Mouse (Mus musculus): ENCODE measurements around the gene Paqr4.
"Not testable (repeated sequence)": the region's sequence is repeated elsewhere in the genome, so short reads cannot be mapped to it uniquely, and the experiment has no call there.

Paqr4 gene

DNA sequence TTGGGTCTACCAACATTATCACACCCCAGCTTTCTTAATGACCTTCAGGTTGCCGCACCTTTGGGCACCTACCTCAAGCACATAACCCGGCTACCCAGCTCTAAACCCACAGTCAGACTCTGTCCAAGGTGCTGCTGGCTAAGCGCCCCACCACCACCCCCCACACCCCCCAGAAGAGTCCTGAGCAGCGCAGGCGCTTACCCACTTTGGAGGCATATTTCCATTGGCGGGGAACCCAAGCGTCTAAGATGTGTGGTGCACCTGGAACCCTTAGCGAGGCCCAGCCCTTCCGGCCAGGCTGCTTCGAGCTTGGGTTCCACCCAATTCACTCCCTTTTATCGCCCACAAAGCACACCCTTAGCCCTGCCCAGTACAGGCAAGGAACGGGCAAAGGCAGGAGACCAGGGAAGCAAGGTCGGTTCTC, at the start of gene Paqr4:
Gene Paqr4, minus strand, starts transcription at position 270 of the 424 bp plus-strand sequence.
- DNase-seq = no peak

DNA sequence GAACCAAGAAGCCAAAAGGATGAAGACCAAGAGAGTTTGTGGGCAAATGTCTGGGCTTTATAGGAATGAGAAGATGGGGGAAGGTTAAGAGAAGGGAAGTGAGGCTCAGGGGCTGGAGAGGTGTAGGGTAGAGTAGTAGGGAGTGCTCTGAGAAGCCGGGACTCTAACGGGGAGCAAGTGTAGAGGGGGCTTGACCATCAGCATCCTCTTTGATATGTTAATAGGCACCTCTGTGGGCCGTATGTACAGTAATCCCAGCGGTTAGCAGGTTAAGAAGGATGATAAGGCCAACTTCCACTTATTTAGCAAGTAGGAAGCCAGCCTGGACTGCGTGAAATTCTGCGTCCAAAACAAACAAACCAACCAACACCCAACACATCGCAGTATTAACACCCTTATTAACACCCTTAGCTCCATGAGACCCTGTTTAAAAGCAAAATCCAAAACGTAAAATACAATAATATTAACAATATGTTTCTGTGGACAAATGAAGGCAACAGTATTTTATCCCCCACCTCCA, 49.1 kb upstream of the Paqr4 start:
- DNase-seq = no peak

DNA sequence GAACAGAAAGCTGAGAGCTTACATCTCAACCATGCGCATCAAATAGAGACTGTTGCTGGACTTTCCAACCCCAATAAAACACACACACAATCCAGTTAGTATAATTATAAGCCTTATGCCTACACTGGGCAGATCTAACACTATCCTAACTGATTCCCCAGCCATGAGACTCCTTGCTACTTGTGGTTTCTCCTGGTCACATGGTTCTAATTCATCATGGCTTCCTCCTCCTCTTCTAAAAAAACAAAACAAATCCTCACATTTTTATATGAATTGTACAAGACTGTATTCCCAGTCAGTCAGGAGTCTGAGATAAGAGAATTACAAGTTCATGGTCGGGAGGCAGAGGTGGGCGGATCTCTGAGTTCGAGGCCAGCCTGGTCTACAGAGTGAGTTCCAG, 48.3 kb upstream of the Paqr4 start:
- no peak for DNase-seq

DNA sequence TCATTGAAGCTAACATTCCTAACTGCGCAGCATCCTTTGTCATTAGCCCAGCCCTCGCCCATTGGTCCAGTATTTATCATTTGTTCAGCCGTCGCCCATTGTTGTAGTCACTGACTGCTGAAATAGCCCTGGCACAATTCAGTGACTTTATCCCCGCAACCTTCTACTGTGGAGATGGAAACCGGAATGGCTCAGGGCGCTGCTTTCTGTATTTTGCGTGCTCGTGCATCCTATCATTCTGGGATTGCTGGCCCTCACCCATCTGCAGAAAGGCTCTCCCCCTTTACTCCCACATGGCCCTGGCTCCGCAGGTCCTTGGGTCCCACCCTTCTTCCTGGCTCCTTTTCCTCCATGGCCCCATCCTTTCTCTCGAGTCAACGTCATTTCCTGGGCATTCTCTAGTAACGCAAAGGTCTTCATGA, 45.9 kb upstream of the Paqr4 start:
- DNase-seq = no peak

DNA sequence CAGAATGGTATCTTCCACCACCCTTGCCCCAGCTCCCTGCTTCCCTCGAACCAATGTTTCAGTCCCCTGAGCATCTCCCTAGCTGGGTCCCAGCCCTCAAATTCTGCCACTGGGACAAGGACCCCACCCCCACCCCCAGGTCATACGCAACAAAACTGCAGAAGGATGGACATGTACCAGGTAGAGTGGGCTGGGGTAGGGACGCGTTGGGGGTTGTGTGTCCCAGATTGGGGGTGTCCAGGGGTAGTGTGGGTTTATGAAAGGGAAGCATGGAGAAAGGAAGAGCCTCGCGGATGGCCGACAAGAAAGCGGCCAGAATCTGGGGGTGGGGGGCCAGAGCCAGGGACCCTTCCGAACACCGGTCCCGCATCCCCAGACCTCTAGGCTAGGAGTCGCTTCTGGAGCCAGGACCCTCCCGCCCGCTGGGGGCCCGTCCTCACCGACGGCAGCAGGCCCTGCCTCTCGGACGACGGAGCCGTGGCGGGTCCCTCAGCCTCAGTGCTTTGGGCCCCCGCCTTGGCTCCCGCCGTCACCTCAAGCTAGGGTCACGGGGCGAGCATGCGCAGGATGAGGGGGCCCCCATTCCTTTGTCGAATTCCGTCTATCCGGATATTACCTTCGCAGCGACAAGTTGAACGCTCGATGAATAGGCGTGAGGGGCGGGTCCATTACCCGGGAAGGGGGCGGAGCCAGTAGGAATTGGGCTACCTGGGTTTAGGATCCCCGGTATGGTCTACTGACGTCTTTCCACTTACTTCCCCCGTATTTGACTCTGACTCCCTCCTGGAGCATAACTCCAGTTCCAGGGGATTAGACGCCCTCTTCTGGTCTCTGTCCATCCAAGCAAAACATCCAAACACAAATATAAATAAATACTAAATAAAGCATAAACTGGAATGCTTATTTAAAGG, 45.1 kb upstream of the Paqr4 start, which contains the start of gene Flywch2:
Gene Flywch2, minus strand, starts transcription at position 521 of the 911 bp plus-strand sequence.
- DNase-seq = peak; percentile 70

DNA sequence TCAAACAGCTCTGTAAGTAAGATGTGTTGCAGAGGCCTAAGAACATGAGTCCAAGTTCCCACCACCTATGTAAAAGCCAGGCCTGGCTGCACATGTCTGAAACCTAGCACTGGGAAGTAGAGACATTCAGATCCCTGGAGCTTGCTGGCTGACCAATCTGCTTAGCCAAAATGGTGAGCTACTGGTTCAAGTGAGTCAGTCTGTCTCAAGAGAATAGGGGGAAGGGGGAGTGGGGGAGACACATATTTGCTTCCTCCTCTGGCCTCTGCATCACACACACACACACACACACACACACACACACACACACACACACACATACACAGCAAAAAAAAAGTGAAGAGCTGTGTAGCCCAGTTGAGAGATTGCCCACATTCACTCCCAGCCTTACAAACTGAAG, 42.7 kb upstream of the Paqr4 start:
- no peak for DNase-seq

DNA sequence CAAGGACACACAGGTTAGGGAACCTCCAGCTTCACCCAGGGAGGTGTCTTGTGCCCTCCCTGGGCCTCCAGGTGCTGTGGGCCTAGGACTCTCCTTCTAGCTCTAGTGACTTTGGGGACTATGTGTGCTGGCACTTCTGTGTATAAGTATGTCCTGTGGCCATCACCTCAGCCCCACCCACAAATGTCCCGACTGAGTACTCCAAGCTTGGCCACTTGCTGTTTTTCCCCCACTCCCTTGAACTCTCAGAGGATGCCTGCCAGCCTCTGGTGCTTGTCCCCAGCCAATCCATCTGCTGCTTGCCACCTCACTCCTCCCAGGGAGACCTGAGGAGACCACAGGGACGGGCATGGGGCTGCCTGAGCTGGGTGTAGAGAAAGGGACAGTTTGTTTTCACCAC, 37.8 kb upstream of the Paqr4 start:
- DNase-seq = no peak

DNA sequence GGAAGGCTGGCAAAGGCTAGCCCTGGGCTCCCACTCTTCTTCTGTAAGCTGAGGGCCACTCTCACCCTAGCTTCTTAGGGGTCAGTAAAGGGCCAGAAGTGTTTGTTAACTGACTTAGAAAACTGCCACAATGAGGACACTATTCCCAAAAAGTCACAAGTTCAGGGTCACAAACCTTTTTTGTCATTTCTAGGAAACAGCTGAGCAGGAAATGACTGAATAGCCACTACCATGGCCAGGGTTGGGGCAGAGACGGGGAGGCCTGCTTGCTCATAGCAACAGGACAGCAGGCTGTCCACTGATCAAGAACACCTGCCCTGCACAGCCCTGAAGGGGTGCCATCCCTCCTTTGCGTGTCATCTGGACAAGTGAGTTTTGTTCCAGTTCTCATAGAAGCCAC, 36.5 kb upstream of the Paqr4 start:
- DNase-seq = no peak

DNA sequence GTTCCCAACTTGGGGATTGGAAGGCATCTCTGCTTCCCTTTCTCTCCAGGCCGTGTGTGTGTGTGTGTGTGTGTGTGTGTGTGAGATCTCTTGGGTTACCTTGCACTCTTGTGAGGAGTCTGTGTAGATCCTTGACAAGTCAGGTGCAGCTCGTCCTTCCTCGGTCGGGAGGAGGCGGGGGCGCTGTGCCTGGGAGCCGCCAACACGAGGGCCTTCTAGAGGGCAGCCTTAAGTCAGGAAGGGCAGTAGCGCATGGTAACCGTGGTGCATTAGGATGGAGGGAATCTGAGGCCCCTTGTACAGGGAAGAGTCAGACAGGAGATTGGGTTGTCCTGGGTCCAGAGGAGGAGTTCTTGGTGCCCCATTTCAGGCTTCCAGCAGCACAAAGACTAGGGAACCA, 35.5 kb upstream of the Paqr4 start:
- no peak for DNase-seq

DNA sequence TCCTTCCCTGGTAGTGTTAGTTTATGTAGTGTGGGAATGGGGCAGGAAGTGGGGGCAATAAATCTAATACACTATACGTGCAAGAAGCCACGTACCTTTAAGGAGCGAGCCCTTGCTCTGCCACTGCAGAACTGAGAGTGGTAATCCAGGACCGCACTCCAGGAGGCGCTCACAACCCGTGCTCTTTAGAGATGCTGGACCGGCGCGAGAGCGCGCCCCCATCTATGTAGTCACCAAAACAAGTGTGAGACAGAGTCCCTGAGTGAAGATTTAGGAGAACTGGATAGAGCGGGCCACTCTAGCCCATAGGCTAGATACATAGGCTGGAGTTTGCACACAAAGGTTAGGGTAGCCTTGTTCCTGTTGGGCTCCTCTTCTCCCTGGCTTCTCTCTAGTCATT, 33.4 kb upstream of the Paqr4 start:
- DNase-seq = peak; percentile 89

DNA sequence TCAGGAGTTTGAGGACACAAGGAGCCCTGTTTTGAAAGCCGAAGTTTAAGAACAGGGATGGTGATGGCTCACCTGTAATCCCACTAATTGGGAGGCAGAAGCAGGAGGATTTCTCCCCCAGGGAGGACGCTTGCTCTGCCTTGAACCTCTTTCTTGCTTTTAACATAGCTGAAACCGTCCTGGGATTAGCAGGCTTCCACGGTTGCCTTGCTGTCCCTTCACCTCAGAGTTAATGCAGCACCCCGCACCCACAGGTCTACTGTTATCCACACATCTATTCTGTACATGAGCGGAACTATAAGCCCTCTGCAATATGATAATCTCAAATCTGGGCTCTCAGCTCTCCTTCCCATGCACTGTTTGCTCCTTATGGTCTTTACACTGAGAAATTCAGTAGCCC, 33.0 kb upstream of the Paqr4 start:
- no peak for DNase-seq

DNA sequence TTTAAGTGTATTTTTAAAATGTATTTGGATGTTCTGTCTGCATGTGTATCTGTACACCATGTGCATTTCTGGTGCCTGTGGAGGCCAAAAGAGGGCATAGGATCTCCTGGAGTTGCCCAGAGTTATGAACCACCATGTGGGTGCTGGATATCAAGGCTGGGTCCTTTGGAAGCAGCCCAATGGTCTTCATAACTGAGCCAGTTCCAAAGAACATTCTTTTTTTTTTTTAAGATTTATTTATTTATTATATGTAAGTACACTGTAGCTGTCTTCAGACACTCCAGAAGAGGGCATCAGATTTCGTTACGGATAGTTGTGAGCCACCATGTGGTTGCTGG, 31.5 kb upstream of the Paqr4 start:
- DNase-seq = not testable (repeated sequence)

DNA sequence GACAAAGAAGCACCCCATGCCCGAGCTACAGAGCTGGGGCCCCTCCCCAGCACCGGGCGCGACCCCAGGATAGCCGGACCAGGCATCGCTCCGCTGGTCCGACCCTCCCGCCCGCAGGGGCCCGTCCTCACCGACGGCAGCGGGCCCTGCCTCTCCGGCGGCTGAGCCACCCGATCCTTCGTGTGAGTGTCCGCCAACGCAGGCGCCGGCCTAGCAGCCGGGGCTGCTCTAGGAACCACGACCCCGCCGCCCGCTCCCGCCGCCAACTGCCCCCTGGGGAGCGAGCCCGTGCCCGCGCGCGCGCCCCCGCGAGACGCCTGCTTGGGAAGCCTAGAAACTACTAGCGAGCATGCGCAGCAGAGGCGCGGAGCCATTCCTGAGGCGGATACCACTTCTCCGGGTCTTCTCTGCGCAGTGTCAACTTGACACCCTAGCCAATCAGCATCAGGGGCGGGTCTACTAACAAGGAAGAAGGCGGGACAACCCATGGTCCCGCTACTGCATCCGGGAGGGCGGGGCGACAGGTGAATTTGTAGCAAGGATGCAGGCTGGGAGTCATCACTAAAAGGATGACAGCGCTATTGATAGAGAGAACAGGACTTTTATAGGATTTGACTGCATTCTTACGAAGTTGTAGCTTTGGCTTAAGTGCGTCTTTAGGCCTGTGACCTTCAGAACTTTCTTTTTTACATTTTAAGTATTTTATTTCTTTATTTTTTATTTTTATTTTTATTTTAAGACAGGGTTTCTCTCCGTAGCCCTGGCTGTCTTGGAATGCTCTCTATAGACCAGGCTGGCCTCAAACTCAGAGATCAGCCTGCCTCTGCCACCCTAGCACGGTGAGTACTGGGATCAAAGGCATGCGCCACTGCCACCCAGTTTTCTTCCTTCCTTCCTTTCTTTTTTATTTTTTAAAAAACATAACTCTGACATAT, 30.9 kb upstream of the Paqr4 start, which contains the start of gene Flywch1:
Gene Flywch1, minus strand, starts transcription at position 319 of the 935 bp plus-strand sequence.
- peak; percentile 97 for DNase-seq

DNA sequence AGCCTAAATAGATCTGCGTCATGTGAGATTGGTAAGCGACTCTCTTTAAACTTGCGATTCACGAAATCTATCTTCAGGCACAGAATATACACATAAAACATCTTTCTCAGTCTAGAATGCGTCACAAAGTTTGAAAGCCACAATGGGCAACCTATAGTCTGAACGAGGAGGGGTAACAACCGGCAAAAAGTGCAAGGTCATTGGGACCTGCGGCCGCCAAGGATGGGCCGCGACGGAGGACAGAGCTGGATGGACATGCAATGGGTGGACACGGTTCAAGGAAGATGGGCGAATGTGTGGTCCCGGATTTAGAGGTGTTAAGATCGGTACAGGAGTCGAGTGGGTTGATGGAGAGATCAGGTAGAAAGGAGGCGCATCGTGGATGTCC, 30.2 kb upstream of the Paqr4 start:
- no peak for DNase-seq

DNA sequence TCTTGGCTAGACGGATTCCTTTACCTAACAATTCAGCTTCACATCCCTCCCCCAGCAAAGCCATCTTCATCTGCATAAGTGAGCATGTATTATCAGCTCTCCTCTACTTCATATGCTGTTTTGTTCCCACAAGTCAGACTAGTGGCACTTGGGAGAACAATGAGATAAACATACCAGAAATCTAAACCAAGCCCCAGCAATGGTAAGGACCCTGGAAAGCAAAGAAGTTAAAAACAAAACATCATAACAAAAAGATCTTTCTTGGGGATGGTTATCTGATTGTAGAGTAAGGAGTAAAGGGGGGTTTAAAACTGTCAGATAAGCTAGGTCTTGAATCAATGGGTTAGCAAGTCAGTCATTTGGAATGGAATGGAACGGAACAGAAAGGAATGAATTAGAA, 29.8 kb upstream of the Paqr4 start:
- no peak for DNase-seq

DNA sequence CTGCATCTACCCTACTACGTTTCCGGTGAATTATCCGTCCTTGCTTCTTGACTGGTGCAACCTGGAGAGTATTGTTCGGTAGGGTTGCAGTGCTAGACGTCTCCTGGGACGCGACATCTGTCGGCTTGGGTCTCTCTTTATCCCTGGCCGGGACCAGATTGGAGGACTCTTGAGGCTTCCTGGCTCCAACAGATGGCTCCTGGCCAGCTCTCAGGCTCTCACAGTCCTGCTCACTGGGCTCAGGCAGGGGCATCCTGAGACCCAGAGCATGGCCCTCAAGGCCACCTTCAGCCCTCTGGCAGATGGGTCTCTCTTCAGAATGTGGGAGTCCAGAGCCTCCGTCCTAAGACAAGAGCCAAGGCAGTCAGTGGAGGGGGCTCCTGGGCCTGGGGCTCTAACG, 22.3 kb upstream of the Paqr4 start:
- DNase-seq = no peak

DNA sequence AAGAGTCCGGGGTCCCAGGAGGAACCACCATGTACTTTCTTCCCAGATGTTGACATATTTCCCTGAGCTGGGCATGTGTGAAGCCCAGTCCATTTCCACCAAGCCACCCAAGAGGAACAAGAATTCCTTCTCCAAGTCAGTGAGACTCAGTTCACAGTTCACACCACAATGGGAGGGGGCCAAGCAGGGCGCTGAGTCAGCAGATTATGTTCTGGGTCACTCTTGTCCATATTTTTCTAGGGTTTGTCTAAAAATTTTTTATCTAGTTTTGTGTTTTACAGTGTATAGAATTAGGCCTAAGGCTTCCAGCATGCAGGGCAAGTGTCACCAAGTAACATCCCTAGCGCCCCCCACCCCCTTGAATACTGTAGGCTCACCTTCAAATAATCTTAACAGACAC, 20.5 kb upstream of the Paqr4 start:
- DNase-seq = no peak

DNA sequence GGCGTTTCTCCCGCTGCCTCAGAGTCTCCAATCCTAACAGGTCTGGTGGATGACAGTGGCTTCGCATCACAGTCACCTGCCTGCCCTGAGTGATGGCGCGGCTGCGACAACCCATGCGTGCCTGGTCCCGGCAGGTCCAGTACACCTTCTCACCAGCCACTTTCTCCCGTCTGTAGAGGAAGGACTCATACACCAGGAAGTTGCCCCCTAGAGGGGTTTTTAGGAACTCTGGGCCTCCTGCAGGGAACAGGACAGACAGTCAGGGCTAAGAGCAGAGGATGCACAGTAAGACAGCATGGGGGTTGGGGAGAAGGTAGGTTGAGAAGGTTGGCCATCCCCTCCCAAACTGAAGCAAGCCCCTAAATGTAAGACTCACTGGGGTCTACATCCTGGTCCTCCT, 19.6 kb upstream of the Paqr4 start:
- no peak for DNase-seq

DNA sequence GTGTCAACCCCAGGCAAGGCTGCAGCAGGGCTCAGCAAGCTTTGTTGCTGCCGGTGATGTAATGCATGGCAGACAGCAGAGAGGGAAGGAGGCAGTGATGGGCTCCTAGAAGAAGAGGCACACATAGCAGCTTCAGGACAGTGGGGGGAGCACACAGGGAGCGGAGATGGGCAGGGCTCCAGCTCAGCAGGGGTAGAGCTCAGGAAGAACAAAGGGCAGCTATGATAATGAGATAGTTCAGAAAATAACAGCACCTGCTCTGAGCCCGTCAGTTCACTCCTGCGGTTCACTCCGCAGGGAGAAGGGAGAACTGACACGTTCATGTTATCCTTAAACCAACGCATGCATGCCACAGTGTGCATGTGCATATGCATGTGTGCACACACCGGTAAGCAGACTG, 18.1 kb upstream of the Paqr4 start:
- DNase-seq = no peak

DNA sequence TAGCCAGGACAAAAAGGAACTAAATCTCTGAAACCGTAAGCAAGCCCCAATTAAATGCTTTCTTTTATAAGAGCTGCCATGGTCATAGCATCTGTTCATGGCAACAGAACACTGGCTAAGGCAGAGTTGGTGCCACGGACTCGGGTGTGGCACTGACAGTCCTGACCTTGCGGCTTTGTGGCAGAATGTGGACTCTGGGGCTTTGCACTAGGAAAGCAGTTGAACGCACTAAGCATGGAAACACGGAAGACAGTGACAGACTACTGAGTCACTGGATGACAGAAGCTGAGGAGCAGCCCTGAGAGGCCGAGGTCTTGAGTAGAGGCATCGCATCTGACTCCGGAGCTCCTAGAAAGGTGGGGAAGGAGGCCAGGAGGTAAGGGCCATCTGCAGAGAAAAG, 16.9 kb upstream of the Paqr4 start:
- no peak for DNase-seq

DNA sequence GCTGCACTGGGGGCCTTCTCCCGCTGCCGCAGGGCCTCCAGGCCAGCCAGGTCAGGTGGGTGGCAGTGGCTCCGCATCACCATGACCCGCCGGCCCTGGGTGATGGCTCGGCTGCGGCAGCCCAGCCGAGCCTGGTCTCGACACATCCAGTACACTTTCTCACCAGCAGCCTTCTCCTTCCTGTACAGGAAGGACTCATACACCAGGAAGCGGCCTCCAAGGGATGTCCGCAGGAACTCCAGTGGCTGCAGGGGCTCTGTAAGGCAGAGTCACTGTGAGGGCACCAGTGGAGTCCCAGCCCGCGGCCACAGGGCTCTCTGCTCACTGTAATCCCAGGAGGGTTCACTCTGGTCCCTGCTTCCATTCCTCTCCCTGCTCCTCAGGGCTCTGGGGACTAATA, 15.0 kb upstream of the Paqr4 start:
- no peak for DNase-seq

DNA sequence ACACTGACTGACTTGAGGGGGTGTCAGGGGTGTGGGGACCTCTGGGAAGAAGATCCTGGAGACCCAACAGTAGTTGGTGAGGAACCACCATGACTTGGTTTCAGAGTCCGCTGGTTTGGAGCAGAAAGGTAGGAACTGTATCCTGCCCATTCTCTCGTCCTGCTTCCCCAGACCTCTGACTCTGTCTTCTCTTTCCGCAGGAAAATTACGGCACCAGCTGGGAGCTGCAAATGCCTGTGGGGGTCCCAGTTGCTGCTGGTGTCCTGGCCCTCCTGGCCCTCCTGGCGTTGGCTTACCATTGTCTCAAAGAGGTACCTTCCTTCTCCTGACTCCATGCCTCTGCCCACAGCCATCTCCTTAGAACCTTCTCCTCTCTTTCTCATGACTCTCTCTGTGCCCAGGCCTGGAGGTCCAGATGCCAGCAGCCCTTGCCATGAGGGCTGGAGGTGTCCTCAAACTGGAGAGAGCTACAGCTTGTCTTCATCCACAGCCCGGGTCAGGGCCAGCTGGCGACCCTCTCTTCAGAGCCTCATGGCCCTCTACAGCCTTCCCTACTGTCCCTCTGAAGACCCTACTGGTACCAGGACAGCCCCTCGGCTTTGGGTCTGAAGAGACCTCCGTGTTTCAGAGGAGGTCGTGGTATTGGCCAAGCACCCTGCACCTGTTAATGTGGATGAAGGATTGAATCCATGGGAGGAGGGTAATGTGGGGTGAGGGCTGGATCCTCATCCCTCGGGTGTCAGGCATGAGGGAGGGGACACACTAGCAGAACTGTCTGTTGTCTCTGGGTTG, 8.9 kb upstream of the Paqr4 start:
- no peak for DNase-seq
